Mouse (Mus musculus): ENCODE data around the gene Ogdh. TPM values are rescaled to one million over a fixed set of nuclear protein-coding genes. Genes with fewer than 3 reads are reported as not detected.

The Ogdh gene
- polyA plus RNA-seq, 1 experiment from 2014 or later = 123 TPM

GRCm38 (mm10) chr11:6267320-6268254 is 23.8 kb upstream of the Ogdh start, which contains the start of gene Ddx56:
TSS of gene Ddx56 (minus strand) at chr11:6267772.
- Histone ChIP-seq H3K9me3 (ENCODE audit: control insufficient read depth, low read length) (no peaks in the 10 kb centered on the region), H3K36me3 (replicated peaks; ENCODE audit: control insufficient read depth, insufficient read depth) (peaks cover 72% of the 10 kb centered on the region), H3K4me2 (replicated peaks) (peak within 1 kb of the TSS; percentile 94), H3K9ac (peak within 1 kb of the TSS; percentile 84), H3K4me1 (replicated peaks; ENCODE audit: control insufficient read depth, insufficient read depth, low read length) (peaks cover 14% of the 10 kb centered on the region), H3K4me3 (replicated peaks; ENCODE audit: low read length) (peak within 1 kb of the TSS; percentile 92), H3K27ac (peak within 1 kb of the TSS; percentile 95), H3K27me3 (ENCODE audit: control insufficient read depth, insufficient read depth, low read length) (no peaks in the 10 kb centered on the region)
- peak; percentile 95 for DNase-seq (ENCODE audit: low spot score)
- ATAC-seq (ENCODE audit: low FRiP score) = peak; percentile 96
- WGBS = 2% methylated on average over 50 of the region's 50 CpGs

DNA sequence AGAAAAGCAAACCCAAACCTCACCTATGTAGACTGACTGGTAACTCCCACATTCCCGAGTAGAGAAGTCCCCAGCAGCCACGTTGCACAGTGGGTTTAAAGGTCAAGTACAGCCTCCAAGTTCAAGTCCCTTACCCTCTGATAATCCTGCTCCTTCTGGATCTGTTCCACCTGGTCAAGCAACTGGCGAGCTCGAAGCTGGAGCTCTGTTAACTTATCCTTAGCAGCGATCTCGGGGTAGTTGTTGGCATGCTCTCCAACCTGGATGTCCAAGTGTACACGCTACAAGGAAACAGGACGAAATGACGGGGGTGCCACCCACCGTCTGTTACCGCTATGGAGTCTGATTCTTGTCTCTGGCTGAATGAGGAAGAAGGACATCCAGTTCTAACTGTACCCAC is 17.8 kb upstream of the Ogdh start:
- Histone ChIP-seq H3K9ac (peak overlapping the region; percentile 93), H3K27ac (no peak overlapping the region), H3K4me3 (replicated peaks; ENCODE audit: low read length) (peak overlapping the region; percentile 85), H3K36me3 (replicated peaks; ENCODE audit: control insufficient read depth, insufficient read depth) (peaks cover 40% of the 10 kb centered on the region), H3K4me2 (replicated peaks) (peak overlapping the region; percentile 96), H3K27me3 (ENCODE audit: control insufficient read depth, insufficient read depth, low read length) (no peaks in the 10 kb centered on the region), H3K9me3 (ENCODE audit: control insufficient read depth, low read length) (no peaks in the 10 kb centered on the region), H3K4me1 (replicated peaks; ENCODE audit: control insufficient read depth, insufficient read depth, low read length) (peaks cover 25% of the 10 kb centered on the region)
- no peak for ATAC-seq (ENCODE audit: low FRiP score)
- WGBS = 59% methylated on average over 11 of the region's 11 CpGs
- DNase-seq (ENCODE audit: low spot score) = no peak

- under 1% methylated on average over 39 of the region's 39 CpGs for WGBS
- peak within 1 kb of the TSS; percentile 93 for H3K9ac ChIP-seq
- peaks cover 25% of the 10 kb centered on the region for H3K4me1 ChIP-seq (replicated peaks; ENCODE audit: control insufficient read depth, insufficient read depth, low read length)
- peak within 1 kb of the TSS; percentile 85 for H3K4me3 ChIP-seq (replicated peaks; ENCODE audit: low read length)
- H3K27ac ChIP-seq = peak within 1 kb of the TSS; percentile 76
- no peaks in the 10 kb centered on the region for H3K27me3 ChIP-seq (ENCODE audit: control insufficient read depth, insufficient read depth, low read length)
- ATAC-seq (ENCODE audit: low FRiP score) (peak; percentile 97), DNase-seq (ENCODE audit: low spot score) (peak; percentile 99)
- peak within 1 kb of the TSS; percentile 96 for H3K4me2 ChIP-seq (replicated peaks)
- H3K36me3 ChIP-seq (replicated peaks; ENCODE audit: control insufficient read depth, insufficient read depth) = peaks cover 36% of the 10 kb centered on the region
- no peaks in the 10 kb centered on the region for H3K9me3 ChIP-seq (ENCODE audit: control insufficient read depth, low read length)
These were observed 16.9 kb upstream of the Ogdh start, which contains the start of gene Tmed4 for GRCm38 (mm10) chr11:6274387-6275093. TSS of gene Tmed4 (minus strand) at chr11:6274870.

- peaks cover 25% of the 10 kb centered on the region for H3K4me1 ChIP-seq (replicated peaks; ENCODE audit: control insufficient read depth, insufficient read depth, low read length)
- peaks cover 33% of the 10 kb centered on the region for H3K36me3 ChIP-seq (replicated peaks; ENCODE audit: control insufficient read depth, insufficient read depth)
- H3K4me3 ChIP-seq (replicated peaks; ENCODE audit: low read length) = peak overlapping the region; percentile 85
- no peaks in the 10 kb centered on the region for H3K9me3 ChIP-seq (ENCODE audit: control insufficient read depth, low read length)
- ATAC-seq (ENCODE audit: low FRiP score) = no peak
- 25% methylated on average over 7 of the region's 7 CpGs for WGBS
- peak overlapping the region; percentile 93 for H3K9ac ChIP-seq
- no peaks in the 10 kb centered on the region for H3K27me3 ChIP-seq (ENCODE audit: control insufficient read depth, insufficient read depth, low read length)
- DNase-seq (ENCODE audit: low spot score) = peak; percentile 29
- peak overlapping the region; percentile 96 for H3K4me2 ChIP-seq (replicated peaks)
- H3K27ac ChIP-seq = peak overlapping the region; percentile 76
These were observed 16.3 kb upstream of the Ogdh start for GRCm38 (mm10) chr11:6275094-6275484.

GRCm38 (mm10) chr11:6276466-6276865 is 15.0 kb upstream of the Ogdh start:
- H3K4me1 ChIP-seq (replicated peaks; ENCODE audit: control insufficient read depth, insufficient read depth, low read length) = peaks cover 25% of the 10 kb centered on the region
- H3K9ac ChIP-seq = no peak overlapping the region
- ATAC-seq (ENCODE audit: low FRiP score) (no peak), DNase-seq (ENCODE audit: low spot score) (no peak)
- H3K36me3 ChIP-seq (replicated peaks; ENCODE audit: control insufficient read depth, insufficient read depth) = peaks cover 20% of the 10 kb centered on the region
- H3K4me2 ChIP-seq (replicated peaks) = no peak overlapping the region
- H3K27ac ChIP-seq = no peak overlapping the region
- H3K4me3 ChIP-seq (replicated peaks; ENCODE audit: low read length) = no peak overlapping the region
- H3K9me3 ChIP-seq (ENCODE audit: control insufficient read depth, low read length) = no peaks in the 10 kb centered on the region
- H3K27me3 ChIP-seq (ENCODE audit: control insufficient read depth, insufficient read depth, low read length) = no peaks in the 10 kb centered on the region
- 90% methylated on average over 3 of the region's 3 CpGs for WGBS

- Histone ChIP-seq H3K9me3 (ENCODE audit: control insufficient read depth, low read length) (no peaks in the 10 kb centered on the region), H3K4me1 (replicated peaks; ENCODE audit: control insufficient read depth, insufficient read depth, low read length) (no peaks in the 10 kb centered on the region), H3K9ac (no peak overlapping the region), H3K4me2 (replicated peaks) (no peak overlapping the region), H3K36me3 (replicated peaks; ENCODE audit: control insufficient read depth, insufficient read depth) (no peaks in the 10 kb centered on the region), H3K4me3 (replicated peaks; ENCODE audit: low read length) (no peak overlapping the region), H3K27ac (no peak overlapping the region), H3K27me3 (ENCODE audit: control insufficient read depth, insufficient read depth, low read length) (no peaks in the 10 kb centered on the region)
- WGBS = 62% methylated on average over 3 of the region's 3 CpGs
- DNase-seq (ENCODE audit: low spot score) (no peak), ATAC-seq (ENCODE audit: low FRiP score) (no peak)
These were observed 8.5 kb upstream of the Ogdh start for GRCm38 (mm10) chr11:6282940-6283339.

- Histone ChIP-seq H3K4me3 (replicated peaks; ENCODE audit: low read length) (no peak overlapping the region), H3K4me2 (replicated peaks) (no peak overlapping the region), H3K36me3 (replicated peaks; ENCODE audit: control insufficient read depth, insufficient read depth) (no peaks in the 10 kb centered on the region), H3K27ac (no peak overlapping the region), H3K9me3 (ENCODE audit: control insufficient read depth, low read length) (no peaks in the 10 kb centered on the region), H3K27me3 (ENCODE audit: control insufficient read depth, insufficient read depth, low read length) (no peaks in the 10 kb centered on the region), H3K4me1 (replicated peaks; ENCODE audit: control insufficient read depth, insufficient read depth, low read length) (peaks cover 11% of the 10 kb centered on the region), H3K9ac (no peak overlapping the region)
- ATAC-seq (ENCODE audit: low FRiP score) = no peak
- DNase-seq (ENCODE audit: low spot score) = no peak
- 94% methylated on average over 3 of the region's 3 CpGs for WGBS
These were observed 1.3 kb upstream of the Ogdh start for GRCm38 (mm10) chr11:6290138-6290537.

GRCm38 (mm10) chr11:6290883-6291282 is 550 bp upstream of the Ogdh start:
- Histone ChIP-seq H3K4me3 (replicated peaks; ENCODE audit: low read length) (peak overlapping the region; percentile 87), H3K4me1 (replicated peaks; ENCODE audit: control insufficient read depth, insufficient read depth, low read length) (peaks cover 11% of the 10 kb centered on the region), H3K27ac (peak overlapping the region; percentile 92; the same call in 1 of the 2 replicates), H3K9ac (peak overlapping the region; percentile 77), H3K9me3 (ENCODE audit: control insufficient read depth, low read length) (no peaks in the 10 kb centered on the region), H3K27me3 (ENCODE audit: control insufficient read depth, insufficient read depth, low read length) (no peaks in the 10 kb centered on the region), H3K4me2 (replicated peaks) (peak overlapping the region; percentile 79), H3K36me3 (replicated peaks; ENCODE audit: control insufficient read depth, insufficient read depth) (no peaks in the 10 kb centered on the region)
- 32% methylated on average over 3 of the region's 3 CpGs for WGBS
- DNase-seq (ENCODE audit: low spot score) (no peak), ATAC-seq (ENCODE audit: low FRiP score) (no peak)

Measured in hindbrain, embryonic 14.5 days (tissue).